14 mouse cellular contexts compared by ENCODE assay signal in the genomic region with DNA sequence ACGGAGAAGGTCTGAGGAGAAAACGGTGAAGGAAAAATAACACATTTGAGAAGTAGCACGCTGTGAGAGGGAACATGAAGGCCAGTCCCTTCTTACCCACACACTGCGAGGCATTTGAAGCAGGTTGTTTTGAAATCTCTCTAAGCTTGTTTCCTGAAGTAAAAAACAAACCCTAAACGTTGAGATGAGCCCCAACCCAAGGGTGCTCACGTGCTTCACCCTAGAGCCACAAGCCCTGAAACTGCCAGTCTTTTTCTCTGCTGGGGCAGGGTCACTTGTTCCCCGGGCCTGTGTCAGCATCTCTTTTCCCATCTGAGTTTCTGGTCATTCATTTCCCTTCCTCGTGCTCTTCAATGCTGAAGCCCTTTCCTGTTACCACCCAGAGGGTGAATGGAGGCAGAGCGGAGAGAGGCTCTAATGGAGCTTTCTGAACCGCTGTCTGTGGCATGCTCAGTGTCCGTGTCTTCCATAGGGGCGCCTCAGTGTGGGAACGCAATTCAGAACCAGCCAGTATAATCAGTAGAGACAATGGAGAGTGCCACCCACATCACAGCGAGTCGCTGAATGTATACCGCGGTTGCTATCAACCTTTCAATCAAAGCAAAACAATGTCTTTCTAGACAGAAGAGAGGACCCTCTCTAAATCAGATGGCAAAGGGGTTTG.
DNase-seq lines count a peak whose midpoint lies in the region; ATAC-seq and TF ChIP-seq lines count a peak whose summit lies in the region.
"Had no signal": no experiment of that assay in that cellular context is flagged by ENCODE, and none has a peak within 500 bp of the region (broad histone marks: within the 10 kb centered on the region; RNA-seq: fewer than 3 reads in every experiment).

No protein-coding gene starts in this region.

- H3K27me3 ChIP-seq in thymus, adult 2 months (ENCODE audit: control insufficient read depth, insufficient read depth, low read length): no peaks in the 10 kb centered on the region
- H3K27me3 ChIP-seq in forebrain, embryonic 11.5 days (ENCODE audit: control insufficient read depth, insufficient read depth, low read length): no peaks in the 10 kb centered on the region
- no peaks in the 10 kb centered on the region for H3K27me3 ChIP-seq in hindbrain, embryonic 14.5 days (ENCODE audit: control insufficient read depth, insufficient read depth, low read length)
- H3K27me3 ChIP-seq in neural tube, embryonic 13.5 days: no peaks in the 10 kb centered on the region; the same call in 1 of the 2 replicates

- no peak overlapping the region for H3K4me2 ChIP-seq in forebrain, embryonic 11.5 days (ENCODE audit: low read depth, low read length, severe bottlenecking)
- peak overlapping the region; percentile 8 for H3K4me2 ChIP-seq in hindbrain, embryonic 14.5 days (replicated peaks)
- peak overlapping the region; percentile 19 for H3K4me2 ChIP-seq in neural tube, embryonic 13.5 days
- H3K4me2 ChIP-seq: heart, embryonic 15.5 days had no signal

- H3K27ac ChIP-seq in thymus, adult 2 months (ENCODE audit: control insufficient read depth, insufficient read depth, low read length): no peak overlapping the region
- no peak overlapping the region for H3K27ac ChIP-seq in forebrain, embryonic 11.5 days (ENCODE audit: low read depth, low read length)
- H3K27ac ChIP-seq in hindbrain, embryonic 14.5 days: peak overlapping the region; percentile 44
- no peak overlapping the region; the same call in 1 of the 2 replicates for H3K27ac ChIP-seq in neural tube, embryonic 13.5 days (replicated peaks)
- H3K27ac ChIP-seq: heart, embryonic 15.5 days had no signal

- TF ChIP-seq POLR2A in thymus, adult 2 months (IDR thresholded peaks at IDR 0.05; ENCODE audit: control insufficient read depth, extremely low read depth, insufficient read depth, low read length, poor library complexity): no peak

- no peak overlapping the region for H3K9ac ChIP-seq in forebrain, embryonic 11.5 days (ENCODE audit: low read length)
- 0 out of 2 replicates have a peak overlapping the region, but pooled peaks have one; percentile 10 for H3K9ac ChIP-seq in hindbrain, embryonic 14.5 days
- H3K9ac ChIP-seq in neural tube, embryonic 13.5 days: no peak overlapping the region
- H3K9ac ChIP-seq: heart, embryonic 15.5 days had no signal

- no peak for TF ChIP-seq CTCF in thymus, adult 2 months (IDR thresholded peaks at IDR 0.05; ENCODE audit: borderline replicate concordance, control insufficient read depth, extremely low read depth, insufficient read depth, low read length, poor library complexity)

- WGBS in thymus, adult 2 months: 66% methylated on average over 17 of the region's 17 CpGs
- WGBS in forebrain, embryonic 11.5 days: 57% methylated on average over 17 of the region's 17 CpGs
- 32% methylated on average over 17 of the region's 17 CpGs for WGBS in hindbrain, embryonic 14.5 days
- WGBS in neural tube, embryonic 13.5 days: 37% methylated on average over 17 of the region's 17 CpGs

- peak; percentile 55; the same call in 1 of the 2 replicates for ATAC-seq in forebrain, embryonic 11.5 days (replicated peaks; ENCODE audit: low FRiP score)
- ATAC-seq in hindbrain, embryonic 14.5 days (ENCODE audit: low FRiP score): peak; percentile 48; the same call in 1 of the 2 replicates
- no peak for ATAC-seq in neural tube, embryonic 13.5 days (ENCODE audit: low read depth)
- ATAC-seq: intestine, postnatal 0 days had no signal

- H3K4me3 ChIP-seq in thymus, adult 2 months (ENCODE audit: control insufficient read depth, insufficient read depth, low read length): no peak overlapping the region
- H3K4me3 ChIP-seq in forebrain, embryonic 11.5 days (ENCODE audit: low read depth, low read length): no peak overlapping the region
- no peak overlapping the region for H3K4me3 ChIP-seq in hindbrain, embryonic 14.5 days (replicated peaks; ENCODE audit: low read length)
- H3K4me3 ChIP-seq in neural tube, embryonic 13.5 days: no peak overlapping the region
- H3K4me3 ChIP-seq: heart, embryonic 15.5 days had no signal

- H3K36me3 ChIP-seq in thymus, adult 2 months (ENCODE audit: control insufficient read depth, insufficient read depth, low read length): no peaks in the 10 kb centered on the region
- no peaks in the 10 kb centered on the region for H3K36me3 ChIP-seq in forebrain, embryonic 11.5 days (ENCODE audit: control insufficient read depth, insufficient read depth, low read length)
- no peaks in the 10 kb centered on the region for H3K36me3 ChIP-seq in hindbrain, embryonic 14.5 days (replicated peaks; ENCODE audit: control insufficient read depth, insufficient read depth)
- no peaks in the 10 kb centered on the region for H3K36me3 ChIP-seq in neural tube, embryonic 13.5 days
- H3K36me3 ChIP-seq: heart, embryonic 15.5 days had no signal

- DNase-seq in thymus, adult 2 months: peak; percentile 2
- DNase-seq in thymus, postnatal 10 days (ENCODE audit: low spot score in 2 of 2): no peak
- DNase-seq in forebrain, embryonic 11.5 days (ENCODE audit: low spot score): no peak
- no peak for DNase-seq in hindbrain, embryonic 14.5 days (ENCODE audit: low spot score)
- no peak for DNase-seq in layer of hippocampus, postnatal 36 days
- DNase-seq in lung, postnatal 10 days: no peak
- no peak for DNase-seq in spleen, adult 18-20 months
- DNase-seq: adrenal gland, postnatal 36 days; cerebellum, adult 11 months; gastrocnemius, postnatal 14 days; right cerebral cortex, postnatal 4 days had no signal

- peaks cover 10% of the 10 kb centered on the region for H3K4me1 ChIP-seq in thymus, adult 2 months (replicated peaks; ENCODE audit: control insufficient read depth, insufficient read depth, low read length)
- peaks cover 5% of the 10 kb centered on the region; the same call in 1 of the 2 replicates for H3K4me1 ChIP-seq in forebrain, embryonic 11.5 days (replicated peaks; ENCODE audit: control insufficient read depth, insufficient read depth, low read length)
- H3K4me1 ChIP-seq in hindbrain, embryonic 14.5 days (replicated peaks; ENCODE audit: control insufficient read depth, insufficient read depth, low read length): peaks cover 6% of the 10 kb centered on the region
- H3K4me1 ChIP-seq in neural tube, embryonic 13.5 days (replicated peaks): peaks cover 7% of the 10 kb centered on the region
- H3K4me1 ChIP-seq: heart, embryonic 15.5 days had no signal

- no peaks in the 10 kb centered on the region for H3K9me3 ChIP-seq in forebrain, embryonic 11.5 days (ENCODE audit: control insufficient read depth, low read length)
- H3K9me3 ChIP-seq in hindbrain, embryonic 14.5 days (ENCODE audit: control insufficient read depth, low read length): no peaks in the 10 kb centered on the region
- no peaks in the 10 kb centered on the region for H3K9me3 ChIP-seq in neural tube, embryonic 13.5 days
- H3K9me3 ChIP-seq: heart, embryonic 15.5 days had no signal
